Mouse (Mus musculus) heart, postnatal 10 days (tissue): Measurements from ENCODE around the gene Dynll2. TPM values are rescaled to one million over a fixed set of nuclear protein-coding genes. Genes with fewer than 3 reads are reported as not detected.

Experiments
- total RNA-seq, 2 experiments: library from RNA; stranded (reverse); gene quantifications; 2 replicates each; pipeline ENCODE4 v1.2.3; 2021

Gene Dynll2
- total RNA-seq, 2 experiments from 2014 or later: 236 to 257 TPM

Other genes with a start within 250 kb of the Dynll2 start
- 10 to 100 TPM; 50.5 to 56.9 TPM for gene Supt4a, start 250.0 kb downstream of the Dynll2 start, total RNA-seq
- gene Tspoap1, start 227.0 kb downstream of the Dynll2 start, total RNA-seq: under 1 TPM; 0.15 to 0.31 TPM
- gene Mpo, start 194.0 kb downstream of the Dynll2 start, total RNA-seq: not detected
- gene Lpo, start 159.2 kb downstream of the Dynll2 start, total RNA-seq: not detected
- 1 to 10 TPM; 3.3 to 3.9 TPM for gene Mks1, start 134.3 kb downstream of the Dynll2 start, total RNA-seq
- gene Epx, start 112.0 kb downstream of the Dynll2 start, total RNA-seq: not detected
- not detected for gene Olfr462, start 95.3 kb downstream of the Dynll2 start, total RNA-seq
- not detected for gene Olfr463, start 90.1 kb downstream of the Dynll2 start, total RNA-seq
- gene Olfr464, start 66.6 kb downstream of the Dynll2 start, total RNA-seq: not detected
- 100 to 1,000 TPM; 156 to 160 TPM for gene Srsf1, start 59.8 kb upstream of the Dynll2 start, total RNA-seq
- 10 to 100 TPM; 44.9 to 45.7 TPM for gene Vezf1, start 80.7 kb upstream of the Dynll2 start, total RNA-seq
- 10 to 100 TPM; 45.6 to 48.4 TPM for gene Cuedc1, start 110.5 kb upstream of the Dynll2 start, total RNA-seq
- gene Mrps23, start 216.9 kb upstream of the Dynll2 start, total RNA-seq: 100 to 1,000 TPM; 250 to 256 TPM